In genomic region chr11:21403877-21404276, GRCm38 (mm10) we compare ENCODE assay signal across 23 mouse cellular contexts. TPM values are rescaled to one million over a fixed set of nuclear protein-coding genes. Genes with fewer than 3 reads are reported as not detected.
DNase-seq lines count a peak whose midpoint lies in the region; ATAC-seq and TF ChIP-seq lines count a peak whose summit lies in the region.
"Had no signal": no experiment of that assay in that cellular context is flagged by ENCODE, and none has a peak within 500 bp of the region (broad histone marks: within the 10 kb centered on the region; RNA-seq: fewer than 3 reads in every experiment).

No protein-coding gene starts in this region.

- 42% methylated on average over 1 of the region's 1 CpGs for WGBS in kidney, postnatal 0 days

- ATAC-seq in kidney, postnatal 0 days (replicated peaks; ENCODE audit: low FRiP score, low read depth) = no peak
- 0 out of 2 replicates have a peak, but pooled peaks have one; percentile 22 for ATAC-seq in common myeloid progenitor, adult 5-6 weeks (replicated peaks; ENCODE audit: low read depth, poor library complexity, severe bottlenecking)
- ATAC-seq in erythroblast, adult 5-6 weeks (replicated peaks; ENCODE audit: low FRiP score, poor library complexity, severe bottlenecking) = no peak
- ATAC-seq: forebrain, embryonic 14.5 days; hindbrain, postnatal 0 days had no signal

- no peak overlapping the region for H3K4me3 ChIP-seq in kidney, postnatal 0 days (replicated peaks; ENCODE audit: low read depth, low read length)
- H3K4me3 ChIP-seq: embryonic facial prominence, embryonic 10.5 days; erythroblast, embryonic 14.5 days; forebrain, embryonic 10.5 days; heart, adult 2 months; heart, embryonic 12.5 days; hindbrain, embryonic 13.5 days had no signal

- no peak overlapping the region for H3K27ac ChIP-seq in kidney, postnatal 0 days
- H3K27ac ChIP-seq: embryonic facial prominence, embryonic 10.5 days; forebrain, embryonic 10.5 days; heart, adult 2 months; hindbrain, embryonic 13.5 days; hindbrain, postnatal 0 days had no signal

- peak; percentile 25 for DNase-seq in kidney, postnatal 0 days (ENCODE audit: low spot score)
- DNase-seq in kidney, postnatal 25 days = no peak
- DNase-seq in 416B (ENCODE audit: low read depth) = peak; percentile 52
- peak; percentile 4 for DNase-seq in CD4-positive helper T cell, adult 2 months (ENCODE audit: low read depth, low spot score)
- DNase-seq in adrenal gland, postnatal 25 days = no peak
- DNase-seq: adrenal gland, postnatal 10 days; B cell, adult 2 months; cerebellum, adult 18-20 months; cerebellum, adult 9-11 months; cerebellum, postnatal 36 days; gastrocnemius, postnatal 36 days; heart, adult 2 months; heart, postnatal 10 days; kidney, adult 11 months had no signal

- H3K27me3 ChIP-seq in kidney, postnatal 0 days (ENCODE audit: insufficient read depth, low read length) = no peaks in the 10 kb centered on the region
- H3K27me3 ChIP-seq: heart, embryonic 12.5 days; hindbrain, embryonic 13.5 days had no signal

- H3K9ac ChIP-seq in kidney, postnatal 0 days (ENCODE audit: low read depth, low read length) = no peak overlapping the region
- H3K9ac ChIP-seq: heart, embryonic 12.5 days; hindbrain, embryonic 13.5 days had no signal

- H3K36me3 ChIP-seq in kidney, postnatal 0 days (ENCODE audit: insufficient read depth, low read length) = no peaks in the 10 kb centered on the region
- H3K36me3 ChIP-seq: embryonic facial prominence, embryonic 10.5 days; forebrain, embryonic 10.5 days; heart, embryonic 12.5 days; hindbrain, embryonic 13.5 days had no signal

- no peak for TF ChIP-seq CTCF in kidney, postnatal 0 days (IDR thresholded peaks at IDR 0.05; ENCODE audit: low read depth)

- H3K4me2 ChIP-seq in kidney, postnatal 0 days (ENCODE audit: low read length) = no peak overlapping the region
- H3K4me2 ChIP-seq: heart, embryonic 12.5 days; hindbrain, embryonic 13.5 days had no signal

- H3K4me1 ChIP-seq in kidney, postnatal 0 days (replicated peaks; ENCODE audit: insufficient read depth, low read length) = no peaks in the 10 kb centered on the region
- H3K4me1 ChIP-seq: forebrain, embryonic 10.5 days; hindbrain, embryonic 13.5 days had no signal

- no peaks in the 10 kb centered on the region for H3K9me3 ChIP-seq in kidney, postnatal 0 days (replicated peaks; ENCODE audit: low read length)
- H3K9me3 ChIP-seq: embryonic facial prominence, embryonic 10.5 days; forebrain, embryonic 10.5 days; heart, embryonic 12.5 days; hindbrain, embryonic 13.5 days had no signal

RNA-seq across cellular contexts. Expression of gene Ugp2, which starts 32.9 kb away (rescaled TPM):
- polyA plus RNA-seq in kidney, postnatal 0 days (2015; fragmentation: Nextera tagmentation; extraction: Ambion mirVana) = 90.1 and 97.4 TPM in 2 replicates
- total RNA-seq in common myeloid progenitor, adult 5-6 weeks (2017) = 37.9 and 43.3 TPM in 2 replicates
- total RNA-seq in erythroblast, adult 5-6 weeks (2015; ENCODE audit: low replicate concordance) = 25.7 and 51.9 TPM in 2 replicates
- 16.0 and 27.5 TPM in 2 replicates for total RNA-seq in erythroblast, adult 5-6 weeks (2017; ENCODE audit: low replicate concordance)
- 84.2 and 86.7 TPM in 2 replicates for total RNA-seq in adrenal gland, postnatal 25 days (2021)

Comparison
In these comparisons a context has a peak if more than half of its experiments do, and no peak if none do; other contexts are left out.
1. DNase-seq: peak in kidney, postnatal 0 days (single experiment), 416B (single experiment) and CD4-positive helper T cell, adult 2 months (single experiment); none in kidney, postnatal 25 days (0 of 2) and adrenal gland, postnatal 25 days (single experiment).